Mouse (Mus musculus) splenic B cell, adult 2 months (primary cell): Measurements from ENCODE around the gene Aggf1.
A peak's percentile ranks its signal among the peaks of the same experiment; 100 is the strongest.

Experiments used
- DNase-seq: peaks from one replicate; pipeline ENCODE4 v3.0.0-alpha.2; 2011; ENCODE audit warnings: low read depth, low spot score
- H3K27me3 ChIP-seq: 2 replicates; pipeline ENCODE4 v1.6.1; 2012; ENCODE audit warnings: mild to moderate bottlenecking, low read length, moderate library complexity, mixed read lengths; ENCODE audit not compliant: control insufficient read depth, poor library complexity, insufficient read depth, severe bottlenecking
- H3K36me3 ChIP-seq: 2 replicates; pipeline ENCODE4 v1.6.1; 2012; ENCODE audit warnings: mild to moderate bottlenecking, low read length, moderate library complexity, mixed read lengths; ENCODE audit not compliant: control insufficient read depth, poor library complexity, insufficient read depth, severe bottlenecking

The Aggf1 gene

DNA sequence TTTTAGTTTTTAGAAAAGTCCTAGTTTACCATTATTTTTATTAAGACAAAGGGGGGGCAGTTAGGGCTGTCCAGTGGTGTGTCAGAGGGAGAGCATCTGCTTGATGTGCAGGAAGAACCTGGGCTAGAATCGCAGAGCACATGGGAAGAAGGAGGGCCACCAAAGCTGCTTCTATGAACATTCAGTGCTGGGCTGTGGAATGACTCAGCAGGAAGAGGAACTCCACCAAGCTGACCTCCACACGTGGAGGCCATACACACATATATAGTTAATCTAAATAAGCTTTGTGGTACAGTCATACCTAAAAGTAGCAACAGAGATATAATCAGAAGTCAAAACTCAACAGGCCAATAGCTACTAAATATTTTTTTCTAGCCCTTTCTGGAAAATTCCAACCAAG lies 16.9 kb downstream of the Aggf1 start:
- DNase-seq, result no peak
- H3K27me3 ChIP-seq, result no peaks in the 10 kb centered on the region
- peaks cover 28% of the 10 kb centered on the region for H3K36me3 ChIP-seq

DNA sequence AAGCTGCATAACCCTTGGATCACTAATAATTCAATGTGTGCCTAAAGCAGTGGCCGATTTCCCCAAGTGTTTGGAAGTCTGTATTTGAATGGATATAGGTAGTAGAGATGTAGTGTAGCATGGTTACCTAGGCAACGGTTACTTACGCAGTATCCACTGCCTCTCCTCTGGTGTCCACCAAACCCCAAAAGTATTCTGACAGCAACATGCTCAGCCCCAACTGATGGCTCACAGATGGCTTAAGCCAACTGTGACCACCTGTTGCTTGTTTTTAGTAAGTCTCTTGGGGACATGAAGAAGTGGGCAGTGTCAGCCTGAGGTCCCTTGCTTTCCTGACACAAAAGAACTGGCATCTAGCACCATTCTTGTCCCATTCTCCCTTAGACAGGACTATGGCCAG lies 26.7 kb downstream of the Aggf1 start:
- H3K36me3 ChIP-seq, result peaks cover 6% of the 10 kb centered on the region; the same call in 1 of the 2 replicates
- DNase-seq, result no peak
- no peaks in the 10 kb centered on the region for H3K27me3 ChIP-seq

DNA sequence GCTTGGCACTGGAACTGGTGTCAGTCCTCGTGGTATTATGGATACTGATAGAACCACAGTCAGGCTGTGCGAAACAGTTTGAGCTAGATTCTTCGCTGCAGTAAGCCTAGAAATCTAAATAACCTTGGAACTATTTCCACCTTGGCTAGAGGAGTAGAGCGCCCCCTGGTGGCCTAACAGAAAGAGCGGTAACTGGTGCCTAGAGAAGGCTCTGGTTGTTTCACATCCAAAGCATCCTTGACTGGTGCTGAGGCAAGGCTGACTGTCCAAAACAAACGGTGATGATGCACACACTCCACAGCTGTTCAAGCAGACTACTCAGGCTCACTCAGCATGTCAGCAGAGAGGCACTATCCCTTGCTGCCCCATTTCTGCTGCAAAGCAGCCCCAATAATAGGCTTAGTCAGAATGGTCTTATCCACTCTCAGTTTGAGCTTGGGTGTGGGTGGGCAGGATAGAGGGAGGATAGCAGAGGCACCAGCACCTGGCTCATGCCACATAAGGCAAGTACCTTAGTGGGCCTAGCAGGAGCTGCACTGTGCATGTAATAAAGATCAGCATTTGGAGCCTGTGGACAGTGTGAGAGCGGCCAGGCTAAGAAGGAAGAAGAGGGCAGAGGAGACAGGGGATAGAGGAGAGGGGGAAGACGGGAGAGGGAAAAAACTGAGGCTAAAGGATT lies 28.0 kb downstream of the Aggf1 start:
- DNase-seq, result peak; percentile 74
- Histone ChIP-seq H3K27me3 (no peaks in the 10 kb centered on the region), H3K36me3 (0 out of 2 replicates have a peak, but pooled peaks cover 2% of the 10 kb centered on the region)

DNA sequence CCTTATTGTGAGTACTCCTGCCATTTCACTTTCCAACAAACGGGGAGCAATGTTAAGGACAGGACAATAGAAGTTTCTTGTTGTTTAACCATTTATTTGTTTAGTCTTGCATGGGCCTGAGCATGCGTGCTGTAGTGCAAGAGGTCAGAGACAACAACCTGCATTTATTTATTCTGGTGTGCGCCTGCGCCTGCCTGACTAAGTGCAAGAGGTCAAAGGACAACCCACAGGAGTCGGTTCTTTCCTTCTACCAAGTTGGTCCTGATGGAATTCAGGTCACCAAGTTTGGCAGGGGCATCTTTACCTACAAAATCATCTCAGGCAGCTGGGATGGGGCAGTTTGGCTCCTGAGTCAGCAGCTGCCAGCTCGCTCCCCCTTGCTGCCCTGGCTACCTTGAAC lies 29.3 kb downstream of the Aggf1 start:
- Histone ChIP-seq H3K27me3 (no peaks in the 10 kb centered on the region), H3K36me3 (0 out of 2 replicates have a peak, but pooled peaks cover 2% of the 10 kb centered on the region)
- DNase-seq, result no peak

DNA sequence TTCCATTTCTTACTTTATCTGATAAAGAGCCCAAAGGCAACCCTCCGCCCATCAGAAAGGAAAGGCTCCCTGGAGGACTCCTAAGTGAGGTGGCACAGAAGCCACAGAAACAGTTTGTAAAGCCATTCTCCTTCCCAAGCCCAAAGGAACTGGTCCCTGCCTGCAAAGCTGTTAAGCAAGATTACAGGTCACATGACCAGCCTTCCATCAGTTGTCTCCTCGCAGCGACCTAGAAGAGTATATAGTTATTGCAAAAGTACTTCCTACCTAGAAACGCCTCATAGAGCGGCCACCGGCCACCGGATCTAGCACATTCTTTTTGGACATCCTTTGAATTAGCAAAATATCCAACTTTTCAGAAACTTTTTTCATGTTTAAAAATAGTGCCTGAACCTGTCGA lies 31.7 kb downstream of the Aggf1 start:
- Histone ChIP-seq H3K36me3 (no peaks in the 10 kb centered on the region), H3K27me3 (no peaks in the 10 kb centered on the region)
- DNase-seq, result no peak

DNA sequence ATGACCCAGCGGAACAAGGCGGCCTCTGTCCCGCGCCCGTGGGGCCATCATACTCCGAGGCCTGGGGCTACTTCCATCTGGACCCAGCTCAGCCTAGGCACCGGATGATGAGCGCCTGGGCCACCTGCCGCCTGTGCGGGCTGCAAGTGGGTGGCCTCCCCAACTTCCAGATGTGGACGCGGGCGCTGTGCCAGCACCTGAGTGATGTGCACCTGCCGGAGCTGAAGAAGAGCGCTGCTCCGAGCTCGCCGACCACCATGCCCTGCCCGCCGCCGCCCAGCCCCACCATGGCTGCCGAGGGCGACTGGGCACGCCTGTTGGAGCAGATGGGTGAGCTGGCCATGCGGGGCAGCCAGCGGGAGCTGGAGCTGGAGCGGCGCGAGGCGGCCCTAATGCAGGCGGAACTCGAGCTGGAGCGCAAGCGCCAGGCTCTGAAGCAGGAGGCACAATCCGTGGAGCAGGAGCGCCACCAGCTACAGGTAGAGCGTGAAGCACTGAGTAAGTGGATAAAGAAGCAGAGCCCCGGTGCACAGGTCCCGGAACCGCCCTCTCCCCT lies 39.0 kb downstream of the Aggf1 start:
- DNase-seq, result no peak
- no peaks in the 10 kb centered on the region for H3K27me3 ChIP-seq
- H3K36me3 ChIP-seq, result no peaks in the 10 kb centered on the region

DNA sequence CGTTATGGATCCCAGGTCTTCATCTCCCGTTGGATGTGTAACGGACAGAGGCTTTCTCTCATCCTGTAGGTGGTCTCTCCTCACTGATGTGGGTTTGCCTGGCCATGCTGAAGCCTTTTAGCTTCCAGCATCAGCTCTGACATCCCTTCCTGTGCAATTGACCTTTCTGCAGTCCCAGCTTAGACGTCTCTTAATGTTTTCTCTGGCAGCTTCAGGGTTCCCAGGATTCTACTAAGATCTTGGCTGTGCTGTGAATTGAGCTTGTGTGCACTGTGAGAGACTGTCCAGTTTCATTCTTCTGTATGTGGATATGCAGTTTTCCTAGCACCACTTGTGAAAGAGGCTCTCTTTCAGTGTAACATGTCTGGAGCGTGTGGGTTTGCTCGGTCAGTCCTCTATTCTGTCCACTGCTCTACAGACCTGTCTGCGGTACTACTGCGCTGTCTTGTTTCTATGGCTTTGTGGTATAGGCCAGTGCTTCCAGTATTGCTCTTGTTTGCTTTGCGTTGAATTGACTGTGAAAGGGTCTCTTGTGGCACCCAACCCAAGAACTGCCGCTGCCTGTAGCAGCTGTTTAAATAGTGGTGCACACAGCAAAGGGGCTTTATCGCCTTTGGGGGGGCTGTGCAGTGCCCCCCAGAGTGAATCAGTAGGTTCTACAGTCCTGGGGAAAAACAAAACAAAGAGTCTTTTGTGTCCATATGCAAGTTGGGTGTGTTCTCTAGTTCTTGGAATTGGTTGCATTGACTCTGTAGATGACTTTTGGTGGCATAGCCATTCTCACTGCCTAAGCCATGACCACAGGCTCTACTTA lies 42.9 kb downstream of the Aggf1 start:
- DNase-seq, result no peak
- H3K36me3 ChIP-seq, result no peaks in the 10 kb centered on the region
- no peaks in the 10 kb centered on the region for H3K27me3 ChIP-seq

DNA sequence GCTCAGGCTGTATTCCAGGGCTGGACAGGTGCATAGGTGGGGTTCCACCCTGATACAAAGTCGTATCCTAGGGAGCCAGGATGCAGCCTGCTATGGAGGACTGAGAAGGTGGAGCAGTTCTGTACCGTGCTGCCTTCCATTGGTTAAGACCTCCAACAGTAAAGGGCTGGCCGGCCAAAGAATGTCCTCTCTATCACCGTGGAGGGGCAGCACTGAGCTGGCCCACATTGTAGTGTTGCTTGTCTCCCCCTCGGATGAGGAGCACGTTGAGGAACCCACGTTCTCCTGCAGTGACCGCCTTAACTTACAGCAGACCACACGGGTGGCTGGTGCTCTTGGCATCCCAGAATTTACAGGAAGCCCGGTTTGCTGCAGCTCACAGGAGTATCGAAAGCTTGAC lies 44.6 kb downstream of the Aggf1 start:
- no peaks in the 10 kb centered on the region for H3K36me3 ChIP-seq
- H3K27me3 ChIP-seq, result no peaks in the 10 kb centered on the region
- DNase-seq, result no peak

DNA sequence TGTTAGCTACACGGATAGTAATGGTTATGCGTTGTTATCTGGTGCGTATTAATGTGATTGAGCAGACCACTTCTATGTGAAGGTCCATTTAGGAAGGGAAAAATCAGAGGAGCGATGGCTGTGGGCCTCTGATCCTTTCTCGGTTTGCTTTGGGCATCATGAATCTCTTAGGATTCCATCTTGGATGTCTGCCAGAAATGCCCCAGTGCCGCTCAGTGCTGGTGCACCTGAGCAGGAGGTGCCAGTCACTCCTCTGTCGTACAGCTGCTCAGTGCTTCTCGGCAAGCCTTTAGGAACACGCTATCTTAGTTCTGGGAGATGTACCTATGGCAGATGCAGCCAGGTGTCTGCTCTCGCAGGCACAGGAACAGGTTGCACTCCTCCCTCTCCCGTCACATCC lies 46.4 kb downstream of the Aggf1 start:
- H3K27me3 ChIP-seq, result no peaks in the 10 kb centered on the region
- no peaks in the 10 kb centered on the region for H3K36me3 ChIP-seq
- no peak for DNase-seq

DNA sequence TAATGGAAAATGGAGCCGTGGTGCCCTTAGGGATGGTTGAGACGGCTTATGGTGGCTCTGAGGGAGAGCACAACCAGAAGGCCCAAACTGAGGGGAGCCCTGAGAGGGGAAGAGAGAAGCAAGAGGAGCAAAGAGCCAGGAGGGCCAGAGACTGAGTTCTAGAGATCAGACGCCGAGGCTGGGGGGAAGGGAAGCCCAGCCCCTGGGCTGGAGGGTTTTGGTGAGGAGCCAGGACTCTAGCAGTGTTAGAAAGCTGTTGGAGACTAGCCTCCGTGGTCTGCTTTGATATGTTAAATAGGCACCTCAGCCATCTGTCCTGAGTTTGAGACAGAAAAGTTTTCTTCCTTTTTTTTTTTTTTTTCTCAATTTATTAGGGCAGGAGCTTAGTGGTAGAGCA lies 47.8 kb downstream of the Aggf1 start:
- no peaks in the 10 kb centered on the region for H3K36me3 ChIP-seq
- no peak for DNase-seq
- no peaks in the 10 kb centered on the region for H3K27me3 ChIP-seq

DNA sequence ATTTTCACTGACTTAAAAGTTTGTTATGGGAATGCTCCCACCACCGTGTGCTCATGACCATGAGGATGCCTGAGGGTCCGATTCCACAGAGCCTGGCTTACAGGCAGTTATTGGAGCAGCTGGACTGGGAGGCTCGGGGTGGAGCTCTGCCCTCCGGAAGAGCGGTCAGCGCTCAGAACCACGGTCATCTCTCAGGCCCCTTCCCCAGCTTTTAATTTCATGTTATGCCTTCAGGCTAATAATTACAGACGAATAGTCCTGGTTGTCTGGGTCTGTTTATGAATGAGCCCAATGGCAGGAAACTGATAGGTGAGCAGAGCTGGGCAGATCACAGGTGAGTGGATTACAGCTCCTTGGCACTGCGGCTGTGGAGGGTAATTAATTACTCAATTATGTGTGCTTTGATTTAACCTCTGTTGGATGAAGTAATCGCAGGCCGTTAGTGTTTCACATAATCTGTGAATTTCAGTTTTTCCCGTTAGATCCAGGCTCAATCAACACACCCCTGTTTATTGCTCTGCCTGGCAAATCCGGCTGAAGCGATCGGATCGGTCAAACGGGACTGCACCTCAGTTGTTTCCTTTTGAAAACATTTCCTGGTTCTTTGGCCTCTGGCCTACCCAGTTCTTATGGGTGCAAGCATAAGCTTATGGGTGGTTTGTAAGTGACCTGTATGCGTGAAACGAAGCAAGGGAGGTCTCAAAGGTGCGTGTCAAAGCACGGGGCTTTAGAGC lies 48.4 kb downstream of the Aggf1 start:
- Histone ChIP-seq H3K36me3 (no peaks in the 10 kb centered on the region), H3K27me3 (no peaks in the 10 kb centered on the region)
- no peak for DNase-seq

DNA sequence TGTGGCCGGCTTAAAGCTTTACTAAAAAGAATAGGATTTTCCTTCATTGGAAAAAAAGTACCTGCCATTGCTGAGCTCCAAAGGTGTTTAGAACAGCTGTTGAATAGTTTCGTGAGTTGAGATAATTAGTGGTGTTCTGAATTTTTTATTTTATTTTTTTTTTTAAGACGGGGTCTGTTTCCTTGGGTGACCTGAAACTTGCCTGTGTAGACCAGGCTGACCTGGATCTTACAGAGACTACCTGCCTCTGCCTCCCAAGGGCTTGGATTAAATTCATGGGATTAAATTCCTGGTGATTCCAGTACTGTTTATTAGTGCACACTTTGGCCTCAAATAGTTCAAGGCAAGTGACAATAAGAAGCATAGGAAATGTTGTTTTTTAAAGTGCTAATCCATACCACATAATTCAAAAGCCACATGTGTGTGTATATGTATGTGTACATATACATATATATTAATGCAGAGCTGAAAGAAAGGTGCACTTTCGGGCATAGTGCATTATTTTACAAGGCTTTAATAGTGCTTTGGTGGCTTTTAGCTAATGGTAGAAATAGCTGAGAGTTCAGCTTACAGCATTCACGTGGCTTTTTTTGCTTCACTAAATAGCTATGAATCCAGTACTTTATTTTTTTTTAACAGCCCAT lies 49.1 kb downstream of the Aggf1 start:
- no peaks in the 10 kb centered on the region for H3K27me3 ChIP-seq
- H3K36me3 ChIP-seq, result no peaks in the 10 kb centered on the region
- DNase-seq, result no peak

DNA sequence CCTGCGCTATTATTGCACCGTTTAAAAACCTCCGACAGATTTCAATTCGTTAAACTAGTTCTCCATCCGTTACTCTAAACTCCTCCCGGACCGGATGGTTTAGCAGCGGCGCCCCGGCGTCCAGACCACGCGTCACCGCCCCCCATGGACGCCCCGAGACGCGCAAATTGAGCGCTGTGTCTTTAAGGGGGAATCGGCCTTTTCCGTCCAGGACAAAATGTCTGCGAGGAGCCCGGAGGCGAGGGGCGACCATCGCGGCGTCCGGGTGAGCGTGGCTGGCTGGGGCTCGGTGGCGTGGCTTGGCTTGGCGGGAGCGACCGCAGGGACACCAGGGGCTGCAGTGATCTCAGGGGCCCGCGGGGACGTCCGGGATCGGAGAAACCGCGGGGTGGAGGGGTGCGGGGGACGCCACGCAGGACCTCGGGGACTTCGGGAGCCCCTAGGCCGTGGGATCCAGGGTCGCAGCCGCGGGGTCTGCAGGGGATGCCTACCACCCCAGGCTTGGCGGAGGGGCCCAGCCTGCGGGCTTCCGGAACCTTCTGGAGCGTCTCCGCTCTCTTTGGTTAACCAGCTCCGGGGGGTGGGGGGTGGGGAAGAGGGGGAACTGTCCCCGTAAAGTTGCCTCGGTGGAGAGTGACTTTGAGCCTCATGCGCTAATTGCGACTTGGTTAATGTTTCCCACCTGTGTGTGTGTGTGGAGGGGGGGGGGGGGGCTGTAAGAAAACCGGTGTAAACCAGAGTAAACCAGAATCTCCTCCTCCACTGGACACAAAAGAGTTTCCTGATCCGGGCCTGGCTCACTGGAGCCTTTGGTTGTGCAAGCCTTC lies 49.9 kb downstream of the Aggf1 start:
- Histone ChIP-seq H3K27me3 (no peaks in the 10 kb centered on the region), H3K36me3 (no peaks in the 10 kb centered on the region)
- DNase-seq, result peak; percentile 67

DNA sequence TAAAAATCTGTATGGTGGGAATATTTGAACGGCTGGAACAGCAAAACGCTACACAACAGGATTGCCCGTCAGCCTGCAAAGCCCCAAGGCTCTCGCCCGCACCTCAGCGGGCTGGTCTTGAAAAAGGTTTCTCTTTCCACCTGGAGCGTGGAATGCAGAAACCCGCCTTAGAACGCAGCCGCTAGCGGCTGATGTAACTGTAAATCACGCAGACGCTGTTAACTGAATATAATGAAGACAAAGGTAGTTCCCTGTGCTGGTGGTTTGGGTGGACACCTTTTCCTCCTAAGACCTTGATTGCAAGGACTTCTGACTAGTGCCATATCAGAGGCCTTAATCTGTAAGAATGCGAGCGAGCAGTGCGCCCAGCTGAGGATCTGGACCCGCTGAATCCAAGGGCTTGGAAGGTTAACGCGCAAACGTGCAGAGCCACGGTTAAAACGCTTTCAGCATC lies 50.5 kb downstream of the Aggf1 start:
- H3K27me3 ChIP-seq, result no peaks in the 10 kb centered on the region

More for the DNA sequence above, 50.5 kb downstream of the Aggf1 start:
- H3K36me3 ChIP-seq, result no peaks in the 10 kb centered on the region
- peak; percentile 19 for DNase-seq
